Mouse (Mus musculus) limb, embryonic 14.5 days (tissue): ENCODE data around the gene Rpap3. TPM values are rescaled to one million over a fixed set of nuclear protein-coding genes. Genes with fewer than 3 reads are reported as not detected.

Experiments used
- ATAC-seq: fragments of 200-750 bp; cut with Nextera tagmentation; 2 replicates; pipeline ENCODE4 v1.8.0; 2017; ENCODE audit warnings: low read depth, moderate number of reproducible peaks, moderate TSS enrichment; ENCODE audit not compliant: low FRiP score
- DNase-seq: peaks from one replicate; pipeline ENCODE4 v3.0.0-alpha.2; 2015; ENCODE audit warnings: low spot score
- H3K27ac ChIP-seq: fragments of 300-500 bp; sonication (generic); replicated peaks from 2 replicates; pipeline ENCODE4 v1.5.1; 2014; ENCODE audit warnings: low read depth, mild to moderate bottlenecking, low read length, moderate library complexity, mixed read lengths
- H3K27me3 ChIP-seq: fragments of 300-500 bp; sonication (generic); 2 replicates; pipeline ENCODE4 v1.6.1; 2014; ENCODE audit warnings: low read length, mixed read lengths; ENCODE audit not compliant: control insufficient read depth, insufficient read depth
- H3K36me3 ChIP-seq: fragments of 300-500 bp; sonication (generic); 2 replicates; pipeline ENCODE4 v1.6.1; 2014; ENCODE audit warnings: mild to moderate bottlenecking, low read length, moderate library complexity, mixed read lengths; ENCODE audit not compliant: control insufficient read depth, insufficient read depth
- H3K4me1 ChIP-seq: fragments of 300-500 bp; sonication (generic); 2 replicates; pipeline ENCODE4 v1.6.1; 2014; ENCODE audit warnings: antibody characterized with exemption, low read length, mixed read lengths; ENCODE audit not compliant: control insufficient read depth, insufficient read depth
- H3K4me2 ChIP-seq: fragments of 300-500 bp; sonication (generic); replicated peaks from 2 replicates; pipeline ENCODE4 v1.6.1; 2014; ENCODE audit warnings: low read depth, mild to moderate bottlenecking, low read length, moderate library complexity; ENCODE audit not compliant: severe bottlenecking
- H3K4me3 ChIP-seq: fragments of 300-500 bp; sonication (generic); replicated peaks from 2 replicates; pipeline ENCODE4 v1.5.1; 2014; ENCODE audit warnings: low read length
- H3K9ac ChIP-seq: fragments of 300-500 bp; sonication (generic); 2 replicates; pipeline ENCODE4 v1.6.1; 2014; ENCODE audit warnings: mild to moderate bottlenecking, low read depth, low read length, moderate library complexity; ENCODE audit not compliant: severe bottlenecking
- H3K9me3 ChIP-seq: fragments of 300-500 bp; sonication (generic); 2 replicates; pipeline ENCODE4 v1.6.1; 2016; ENCODE audit warnings: low read length; ENCODE audit not compliant: control insufficient read depth
- POLR2A ChIP-seq: fragments of 200-500 bp; IDR thresholded peaks from 2 replicates; pipeline ENCODE4 v1.8.0; 2012; ENCODE audit warnings: inconsistent platforms, mild to moderate bottlenecking, moderate library complexity, borderline replicate concordance; ENCODE audit not compliant: insufficient read depth, insufficient read length; ENCODE audit errors: extremely low read depth
- WGBS: fragments of 180-500 bp; shearing (Covaris S2); extraction: QIAGEN DNeasy Blood & Tissue Kit; methylation state at CpG from one replicate; pipeline ENCODE4 v1.1.7; 2014; 5-methylcytosine and 5-hydroxymethylcytosine counted together
- polyA plus RNA-seq, 2 experiments: library from polyadenylated mRNA; depleted of rRNA in 1 of 2; stranded (reverse) in 1 of 2; unstranded in 1 of 2; fragments of >200 nt; fragmentation: Nextera tagmentation in 1 of 2; extraction: Ambion mirVana in 1 of 2; gene quantifications; 2 replicates each; pipeline versions ENCODE4 v1.2.1 to v1.2.3; 2012 to 2014

Gene Rpap3
- polyA plus RNA-seq, 2 experiments = 22.7 to 31.1 TPM

- WGBS = 79% methylated on average over 5 of the region's 5 CpGs
- Histone ChIP-seq H3K9ac (no peak overlapping the region), H3K4me3 (no peak overlapping the region), H3K27me3 (no peaks in the 10 kb centered on the region), H3K9me3 (no peaks in the 10 kb centered on the region), H3K36me3 (peaks cover 10% of the 10 kb centered on the region; the same call in 1 of the 2 replicates), H3K27ac (no peak overlapping the region), H3K4me1 (peaks cover 8% of the 10 kb centered on the region; the same call in 1 of the 2 replicates), H3K4me2 (no peak overlapping the region)
- ATAC-seq (no peak), DNase-seq (no peak)
- no peak for TF ChIP-seq POLR2A
These were observed 37.6 kb upstream of the Rpap3 start for GRCm38 (mm10) chr15:97743210-97743609.

DNA sequence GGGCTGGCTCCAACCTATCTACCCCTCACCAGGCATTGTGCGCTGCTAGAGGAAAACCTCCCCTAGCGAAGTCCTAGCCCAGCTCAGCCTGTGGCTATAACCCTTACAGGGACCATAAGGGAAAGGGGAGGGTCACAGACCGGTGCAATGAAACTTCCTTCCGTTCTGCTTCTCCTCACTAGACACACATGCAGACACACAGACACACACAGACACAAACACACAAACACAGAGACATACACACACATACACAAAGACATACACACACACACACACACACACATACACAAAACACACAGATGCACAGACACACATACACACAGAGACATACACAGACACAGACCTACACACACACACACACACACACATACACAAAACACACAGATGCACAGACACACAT is 37.0 kb upstream of the Rpap3 start:
- ATAC-seq (no peak), DNase-seq (no peak)
- Histone ChIP-seq H3K27me3 (no peaks in the 10 kb centered on the region), H3K36me3 (peaks cover 10% of the 10 kb centered on the region; the same call in 1 of the 2 replicates), H3K27ac (no peak overlapping the region), H3K4me2 (no peak overlapping the region), H3K9me3 (no peaks in the 10 kb centered on the region), H3K4me3 (no peak overlapping the region), H3K9ac (no peak overlapping the region), H3K4me1 (peaks cover 8% of the 10 kb centered on the region; the same call in 1 of the 2 replicates)
- TF ChIP-seq POLR2A = no peak
- 59% methylated on average over 4 of the region's 4 CpGs for WGBS

DNA sequence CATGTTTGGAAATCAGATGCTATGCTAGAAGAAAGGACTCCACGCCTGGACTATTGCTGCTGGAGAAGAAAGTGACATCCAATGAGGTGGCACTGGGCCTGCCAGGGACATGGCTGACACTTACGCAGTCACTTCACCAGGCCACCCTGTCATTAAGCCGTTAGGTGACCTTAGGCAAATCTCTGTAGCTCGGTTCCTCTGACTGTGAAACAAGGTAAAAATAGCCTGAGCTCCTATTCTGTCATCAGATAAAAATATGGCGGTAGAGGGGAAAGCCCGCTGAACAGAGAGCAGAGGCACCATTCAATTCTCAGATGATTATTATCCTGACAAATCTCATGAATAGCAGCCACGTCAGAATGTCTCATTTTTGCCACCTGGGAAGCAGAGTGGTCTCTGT is 36.4 kb upstream of the Rpap3 start:
- peaks cover 7% of the 10 kb centered on the region; the same call in 1 of the 2 replicates for H3K36me3 ChIP-seq
- DNase-seq = no peak
- 53% methylated on average over 7 of the region's 7 CpGs for WGBS

DNA sequence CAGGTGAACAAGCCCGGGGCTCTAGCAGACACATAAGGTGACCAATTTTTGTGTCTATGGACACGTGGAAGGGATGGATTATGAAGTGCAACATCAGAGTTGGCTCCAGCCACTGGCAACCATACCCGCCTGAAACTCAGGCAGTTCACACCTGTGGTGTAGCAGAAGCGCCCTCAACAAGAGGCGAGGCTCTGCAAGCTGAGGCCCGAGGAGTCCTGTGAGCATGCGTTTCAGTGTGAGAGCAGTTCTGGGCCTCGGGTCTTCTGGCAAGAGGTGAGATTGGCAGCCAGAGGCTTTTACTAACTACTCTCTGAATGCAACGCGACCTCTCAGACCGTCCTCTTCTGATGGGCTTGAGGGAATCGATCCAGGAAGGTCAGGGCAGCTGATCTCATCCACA is 36.0 kb upstream of the Rpap3 start:
- H3K9ac ChIP-seq = no peak overlapping the region
- TF ChIP-seq POLR2A = no peak
- H3K27ac ChIP-seq = no peak overlapping the region
- DNase-seq = no peak
- H3K4me2 ChIP-seq = no peak overlapping the region
- ATAC-seq = no peak
- no peaks in the 10 kb centered on the region for H3K27me3 ChIP-seq
- H3K36me3 ChIP-seq = 0 out of 2 replicates have a peak, but pooled peaks cover 3% of the 10 kb centered on the region
- H3K4me1 ChIP-seq = peaks cover 8% of the 10 kb centered on the region; the same call in 1 of the 2 replicates
- H3K9me3 ChIP-seq = no peaks in the 10 kb centered on the region
- WGBS = 72% methylated on average over 12 of the region's 12 CpGs
- no peak overlapping the region for H3K4me3 ChIP-seq

More for the DNA sequence above, 36.4 kb upstream of the Rpap3 start:
- no peak overlapping the region for H3K4me3 ChIP-seq
- no peak for ATAC-seq
- TF ChIP-seq POLR2A = no peak
- H3K27me3 ChIP-seq = no peaks in the 10 kb centered on the region
- H3K9ac ChIP-seq = no peak overlapping the region
- H3K4me1 ChIP-seq = peaks cover 8% of the 10 kb centered on the region; the same call in 1 of the 2 replicates
- H3K9me3 ChIP-seq = no peaks in the 10 kb centered on the region
- H3K27ac ChIP-seq = no peak overlapping the region
- H3K4me2 ChIP-seq = no peak overlapping the region

- no peak for TF ChIP-seq POLR2A
- ATAC-seq (no peak), DNase-seq (no peak)
- WGBS = 72% methylated on average over 9 of the region's 9 CpGs
- Histone ChIP-seq H3K36me3 (0 out of 2 replicates have a peak, but pooled peaks cover 1% of the 10 kb centered on the region), H3K4me2 (no peak overlapping the region), H3K27ac (no peak overlapping the region), H3K9me3 (no peaks in the 10 kb centered on the region), H3K4me3 (no peak overlapping the region), H3K9ac (no peak overlapping the region), H3K4me1 (peaks cover 7% of the 10 kb centered on the region; the same call in 1 of the 2 replicates), H3K27me3 (no peaks in the 10 kb centered on the region)
These were observed 34.7 kb upstream of the Rpap3 start for GRCm38 (mm10) chr15:97740283-97740732.
